Mouse (Mus musculus) stomach, embryonic 16.5 days (tissue): Measurements from ENCODE around the gene Rbfox3. TPM values are rescaled to one million over a fixed set of nuclear protein-coding genes. Genes with fewer than 3 reads are reported as not detected.

ENCODE experiments used
- ATAC-seq: fragments of 200-750 bp; cut with Nextera tagmentation; 2 replicates; pipeline ENCODE4 v1.8.0; 2017; ENCODE audit warnings: moderate number of reproducible peaks, moderate TSS enrichment; ENCODE audit not compliant: insufficient read depth, low FRiP score
- H3K27ac ChIP-seq: fragments of 300-500 bp; sonication (generic); 2 replicates; pipeline ENCODE4 v1.5.1; 2014; ENCODE audit warnings: low read length
- H3K27me3 ChIP-seq: fragments of 300-500 bp; sonication (generic); 2 replicates; pipeline ENCODE4 v1.6.1; 2014; ENCODE audit warnings: low read length, control low read depth, mixed read lengths; ENCODE audit not compliant: control insufficient read depth, insufficient read depth
- H3K36me3 ChIP-seq: fragments of 300-500 bp; sonication (generic); 2 replicates; pipeline ENCODE4 v1.6.1; 2014; ENCODE audit warnings: low read length; ENCODE audit not compliant: control insufficient read depth, insufficient read depth
- H3K4me1 ChIP-seq: fragments of 300-500 bp; sonication (generic); 2 replicates; pipeline ENCODE4 v1.6.1; 2014; ENCODE audit warnings: low read length, control low read depth, mixed read lengths; ENCODE audit not compliant: control insufficient read depth, insufficient read depth
- H3K4me2 ChIP-seq: fragments of 300-500 bp; sonication (generic); 2 replicates; pipeline ENCODE4 v1.6.1; 2014; ENCODE audit warnings: low read depth, low read length, mixed read lengths
- H3K4me3 ChIP-seq: fragments of 300-500 bp; sonication (generic); replicated peaks from 2 replicates; pipeline ENCODE4 v1.5.1; 2014; ENCODE audit warnings: mild to moderate bottlenecking, low read length
- H3K9ac ChIP-seq: fragments of 300-500 bp; sonication (generic); 2 replicates; pipeline ENCODE4 v1.6.1; 2014; ENCODE audit warnings: low read length
- H3K9me3 ChIP-seq: fragments of 300-500 bp; sonication (generic); replicated peaks from 2 replicates; pipeline ENCODE4 v1.6.1; 2016; ENCODE audit warnings: low read length, control low read depth; ENCODE audit not compliant: control insufficient read depth
- WGBS: fragments of 180-500 bp; shearing (Covaris S2); extraction: QIAGEN DNeasy Blood & Tissue Kit; methylation state at CpG from one replicate; pipeline ENCODE4 v1.1.7; 2014; 5-methylcytosine and 5-hydroxymethylcytosine counted together
- polyA plus RNA-seq: library from polyadenylated mRNA; unstranded; fragments of >200 nt; fragmentation: Nextera tagmentation; extraction: Ambion mirVana; gene quantifications from 2 replicates; pipeline ENCODE4 v1.2.1, GENCODE M21; 2015

Gene Rbfox3
- polyA plus RNA-seq, 1 experiment from 2014 or later = 1.1 TPM

DNA sequence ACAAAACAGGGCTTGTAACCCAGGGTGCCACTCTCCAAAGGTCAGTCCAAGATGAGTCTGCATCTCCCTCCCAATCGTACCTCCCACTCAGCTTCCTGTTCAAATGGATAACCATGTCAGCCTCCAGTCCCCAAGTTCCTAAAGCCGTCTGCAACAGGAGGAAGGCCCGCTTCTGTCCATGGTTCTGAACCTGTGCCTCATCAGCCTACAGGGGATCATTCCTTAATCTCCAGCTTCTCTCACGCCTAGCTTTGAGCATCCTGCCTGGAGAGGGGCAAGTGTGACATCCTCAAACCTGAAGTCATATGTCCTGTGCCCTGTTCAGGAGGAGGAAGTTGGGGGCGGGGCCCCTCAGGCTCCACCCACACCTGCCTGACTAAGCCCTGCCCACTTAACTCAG lies 15.7 kb upstream of the Rbfox3 start:
- H3K36me3 ChIP-seq = no peaks in the 10 kb centered on the region
- no peak overlapping the region for H3K9ac ChIP-seq
- H3K4me3 ChIP-seq = no peak overlapping the region
- H3K27ac ChIP-seq = no peak overlapping the region
- no peaks in the 10 kb centered on the region for H3K27me3 ChIP-seq
- H3K4me1 ChIP-seq = no peaks in the 10 kb centered on the region
- 9% methylated on average over 5 of the region's 5 CpGs for whole genome bisulfite sequencing
- H3K4me2 ChIP-seq = no peak overlapping the region
- no peaks in the 10 kb centered on the region for H3K9me3 ChIP-seq
- no peak for ATAC-seq

DNA sequence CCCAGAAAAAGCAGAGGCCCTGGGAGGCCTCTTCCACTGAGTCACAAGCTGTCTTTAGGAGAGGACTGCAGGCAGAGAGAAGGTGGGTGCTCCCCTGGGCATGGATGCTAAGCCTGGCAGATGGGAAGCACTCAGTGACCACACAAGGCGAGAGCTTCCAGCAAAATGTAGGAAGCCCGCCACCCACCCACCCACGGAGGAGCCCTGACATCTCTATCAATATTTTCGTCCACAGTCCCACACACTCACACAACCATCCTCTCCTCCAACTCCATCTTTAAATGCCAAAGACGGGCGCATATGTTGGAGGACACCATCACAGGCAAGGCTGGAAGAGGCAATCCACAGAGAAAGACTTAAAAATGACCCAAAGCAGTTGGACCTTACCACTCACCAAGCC lies 10.5 kb upstream of the Rbfox3 start:
- Histone ChIP-seq H3K4me3 (no peak overlapping the region), H3K27me3 (no peaks in the 10 kb centered on the region), H3K36me3 (no peaks in the 10 kb centered on the region), H3K9me3 (no peaks in the 10 kb centered on the region), H3K27ac (no peak overlapping the region), H3K9ac (no peak overlapping the region), H3K4me2 (no peak overlapping the region), H3K4me1 (0 out of 2 replicates have a peak, but pooled peaks cover under 1% of the 10 kb centered on the region)
- no peak for ATAC-seq
- 72% methylated on average over 6 of the region's 6 CpGs for whole genome bisulfite sequencing

DNA sequence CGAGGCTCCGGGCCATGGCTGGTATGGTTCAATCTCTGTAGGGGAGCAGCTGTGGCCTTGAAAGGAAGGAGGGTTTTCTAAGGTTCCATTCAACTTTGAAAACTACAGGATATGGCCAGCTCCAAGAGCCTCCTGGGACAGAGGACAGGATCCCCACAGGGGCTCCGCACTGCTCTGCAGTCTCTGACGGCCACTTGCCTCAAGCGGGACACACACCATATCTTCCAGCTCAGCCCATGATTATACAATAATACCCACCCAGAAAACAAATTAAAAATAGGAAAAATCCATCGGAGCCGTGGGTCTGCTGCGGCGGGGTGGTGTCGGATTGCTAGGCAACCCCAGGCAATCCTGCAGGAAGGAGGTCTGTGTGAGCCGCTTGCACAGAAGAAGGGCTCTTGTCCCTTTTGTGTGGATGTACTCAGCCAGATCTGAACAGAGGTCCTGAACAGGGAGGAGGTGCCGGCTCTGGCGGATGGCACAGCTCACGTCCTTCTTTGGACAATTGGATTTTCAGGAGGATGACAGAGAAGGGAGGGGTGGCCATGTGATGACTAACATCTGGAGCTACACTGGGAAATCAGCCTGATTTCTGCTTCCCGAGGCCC lies 5.1 kb upstream of the Rbfox3 start:
- no peak overlapping the region for H3K4me2 ChIP-seq
- H3K9ac ChIP-seq = no peak overlapping the region
- H3K27me3 ChIP-seq = 0 out of 2 replicates have a peak, but pooled peaks cover 4% of the 10 kb centered on the region
- no peak overlapping the region for H3K27ac ChIP-seq
- 27% methylated on average over 15 of the region's 15 CpGs for WGBS
- no peak for ATAC-seq
- 0 out of 2 replicates have a peak, but pooled peaks cover 5% of the 10 kb centered on the region for H3K4me1 ChIP-seq
- H3K36me3 ChIP-seq = no peaks in the 10 kb centered on the region
- H3K4me3 ChIP-seq = no peak overlapping the region
- no peaks in the 10 kb centered on the region for H3K9me3 ChIP-seq

DNA sequence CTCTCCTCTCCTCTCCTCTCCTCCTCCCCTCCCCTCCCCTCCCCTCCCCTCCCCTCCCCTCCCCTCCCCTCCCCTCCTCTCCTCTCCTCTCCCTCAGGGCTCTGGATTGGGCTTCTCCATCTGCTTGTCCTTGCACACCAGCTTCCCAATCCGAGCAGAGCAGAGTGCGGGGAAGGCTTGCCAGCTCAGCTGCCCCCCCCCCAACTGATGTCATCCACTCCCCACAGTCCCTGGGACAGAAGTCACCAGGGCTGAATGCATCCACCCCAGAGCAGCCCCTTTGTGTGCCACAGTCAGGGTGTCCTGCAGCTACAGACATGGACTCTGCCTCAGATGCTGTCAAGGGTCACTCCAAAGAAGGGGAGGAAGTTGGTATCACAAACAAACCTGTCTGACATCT lies 4.5 kb upstream of the Rbfox3 start:
- Histone ChIP-seq H3K4me3 (no peak overlapping the region), H3K27ac (no peak overlapping the region), H3K4me1 (0 out of 2 replicates have a peak, but pooled peaks cover 5% of the 10 kb centered on the region), H3K27me3 (peaks cover 7% of the 10 kb centered on the region), H3K36me3 (no peaks in the 10 kb centered on the region), H3K4me2 (no peak overlapping the region), H3K9me3 (no peaks in the 10 kb centered on the region), H3K9ac (no peak overlapping the region)
- WGBS = 64% methylated on average over 2 of the region's 2 CpGs
- no peak for ATAC-seq

DNA sequence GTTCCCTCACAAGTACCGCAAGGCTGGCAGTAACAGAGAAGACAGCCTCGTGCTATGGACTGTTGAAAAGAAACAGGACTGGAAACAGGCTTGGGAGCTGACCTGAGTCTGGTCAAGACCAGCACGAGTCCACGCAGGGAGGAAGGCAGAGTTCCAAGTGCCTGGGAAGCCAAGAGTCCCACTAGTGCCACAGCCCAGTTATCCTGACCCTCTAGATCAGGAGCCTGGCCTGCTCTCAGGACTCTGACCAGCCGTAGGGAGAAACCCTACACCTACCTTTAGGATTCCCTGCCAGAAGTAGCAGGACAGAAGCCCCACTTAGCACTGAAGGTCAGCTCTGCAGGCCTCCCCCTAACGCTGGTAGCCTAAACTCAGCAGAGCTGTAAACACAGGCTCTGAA lies 1.3 kb upstream of the Rbfox3 start:
- ATAC-seq = no peak
- Histone ChIP-seq H3K9me3 (no peaks in the 10 kb centered on the region), H3K36me3 (no peaks in the 10 kb centered on the region), H3K4me3 (no peak overlapping the region), H3K27ac (no peak overlapping the region), H3K9ac (no peak overlapping the region), H3K4me2 (no peak overlapping the region), H3K27me3 (peaks cover 39% of the 10 kb centered on the region), H3K4me1 (peaks cover 14% of the 10 kb centered on the region; the same call in 1 of the 2 replicates)
- WGBS = 49% methylated on average over 6 of the region's 6 CpGs

DNA sequence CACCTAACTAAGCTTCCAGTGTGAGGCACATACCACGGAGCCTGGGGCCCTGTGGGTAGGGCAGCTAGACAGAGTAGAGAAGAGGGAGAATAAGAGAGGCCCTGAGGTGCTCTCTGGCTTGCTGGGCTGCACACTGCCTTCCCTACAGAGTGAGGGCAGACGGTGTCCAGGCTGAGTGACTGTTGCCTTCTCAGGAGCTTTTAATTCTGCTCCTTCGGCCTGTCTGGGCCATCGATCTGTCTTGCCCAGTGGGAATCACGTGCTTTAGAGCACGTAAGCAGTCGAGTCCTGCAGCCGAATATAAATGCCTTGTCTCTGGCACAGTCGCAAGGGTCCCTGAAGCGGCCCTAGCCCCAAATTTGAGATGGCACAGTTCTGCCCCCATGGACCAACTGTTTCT lies 641 bp downstream of the Rbfox3 start:
- WGBS = 80% methylated on average over 10 of the region's 10 CpGs
- H3K4me3 ChIP-seq = no peak overlapping the region
- peaks cover 58% of the 10 kb centered on the region for H3K27me3 ChIP-seq
- no peaks in the 10 kb centered on the region for H3K9me3 ChIP-seq
- H3K4me2 ChIP-seq = no peak overlapping the region
- no peak for ATAC-seq
- H3K27ac ChIP-seq = no peak overlapping the region
- no peaks in the 10 kb centered on the region for H3K36me3 ChIP-seq
- H3K4me1 ChIP-seq = peaks cover 9% of the 10 kb centered on the region; the same call in 1 of the 2 replicates
- H3K9ac ChIP-seq = no peak overlapping the region

DNA sequence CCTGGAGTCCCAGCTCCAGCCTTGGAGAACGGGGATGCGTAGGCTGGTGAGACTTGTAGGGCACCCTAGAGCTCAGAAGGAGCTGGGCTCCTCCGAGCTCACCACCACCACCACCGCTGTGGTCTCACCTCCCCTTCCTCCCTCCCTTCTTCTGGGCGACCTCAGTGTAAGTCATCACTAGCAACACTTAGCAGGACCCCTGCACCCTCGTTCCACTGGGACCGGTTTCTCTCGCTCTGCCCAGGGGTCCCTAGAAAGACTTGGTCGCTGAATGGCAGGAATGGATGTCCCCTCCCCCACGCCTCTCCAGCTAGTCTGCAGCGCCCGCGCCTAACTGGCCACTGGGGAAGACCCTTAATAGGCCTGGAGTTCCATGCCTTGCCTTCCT lies 1.6 kb downstream of the Rbfox3 start:
- Histone ChIP-seq H3K4me2 (peak overlapping the region; percentile 58), H3K9ac (no peak overlapping the region), H3K4me1 (peaks cover 9% of the 10 kb centered on the region; the same call in 1 of the 2 replicates), H3K36me3 (no peaks in the 10 kb centered on the region), H3K27ac (no peak overlapping the region), H3K4me3 (peak overlapping the region; percentile 44), H3K27me3 (peaks cover 63% of the 10 kb centered on the region), H3K9me3 (no peaks in the 10 kb centered on the region)
- ATAC-seq = no peak
- WGBS = 4% methylated on average over 12 of the region's 13 CpGs

DNA sequence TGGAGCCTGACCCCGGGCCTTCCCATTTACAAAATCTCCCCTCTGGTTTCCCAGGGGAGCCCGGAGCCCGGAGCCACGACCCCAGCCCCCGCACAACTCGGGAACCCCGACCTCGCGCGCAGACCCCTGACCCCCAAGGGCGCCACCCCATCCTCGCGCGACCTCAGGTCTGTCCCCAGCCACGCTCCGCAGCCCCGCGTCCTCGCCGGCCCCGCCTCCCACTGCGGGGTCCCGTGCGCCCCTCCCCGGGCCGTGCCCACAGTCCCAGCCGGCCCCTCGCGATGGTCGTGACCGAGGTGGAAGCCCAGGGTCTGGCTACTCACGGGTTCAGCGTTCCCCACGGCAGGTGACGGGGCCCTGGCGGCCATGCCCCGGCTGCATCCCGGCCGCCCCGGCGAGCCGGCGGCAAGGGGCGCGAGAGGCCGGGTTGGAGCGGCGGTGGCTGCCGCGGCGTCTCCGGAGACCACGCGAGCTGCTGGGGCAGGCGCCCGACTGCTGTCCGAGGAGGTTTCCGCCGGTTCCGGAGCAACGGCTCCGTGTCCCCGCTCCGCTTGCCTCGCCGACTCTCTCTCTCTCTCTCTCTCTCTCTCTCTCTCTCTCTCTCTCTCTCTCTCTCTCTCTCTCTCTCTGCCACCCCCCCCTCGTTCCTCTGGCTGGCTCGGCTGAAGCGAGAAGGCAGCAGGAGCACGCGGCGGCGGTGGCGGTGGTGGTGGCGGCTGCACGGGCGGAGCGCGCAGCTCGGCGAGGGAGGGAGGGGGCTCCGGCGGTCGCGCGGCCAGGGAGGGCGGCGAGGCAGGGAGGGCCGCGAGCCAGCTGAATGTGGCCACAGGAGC lies 2.2 kb downstream of the Rbfox3 start:
- H3K9ac ChIP-seq = peak overlapping the region; percentile 16; the same call in 1 of the 2 replicates
- H3K27ac ChIP-seq = no peak overlapping the region
- peak overlapping the region; percentile 44 for H3K4me3 ChIP-seq
- peaks cover 63% of the 10 kb centered on the region for H3K27me3 ChIP-seq
- ATAC-seq = no peak
- H3K4me1 ChIP-seq = peaks cover 9% of the 10 kb centered on the region; the same call in 1 of the 2 replicates
- under 1% methylated on average over 68 of the region's 90 CpGs for WGBS
- H3K9me3 ChIP-seq = no peaks in the 10 kb centered on the region
- H3K36me3 ChIP-seq = no peaks in the 10 kb centered on the region
- peak overlapping the region; percentile 58 for H3K4me2 ChIP-seq

DNA sequence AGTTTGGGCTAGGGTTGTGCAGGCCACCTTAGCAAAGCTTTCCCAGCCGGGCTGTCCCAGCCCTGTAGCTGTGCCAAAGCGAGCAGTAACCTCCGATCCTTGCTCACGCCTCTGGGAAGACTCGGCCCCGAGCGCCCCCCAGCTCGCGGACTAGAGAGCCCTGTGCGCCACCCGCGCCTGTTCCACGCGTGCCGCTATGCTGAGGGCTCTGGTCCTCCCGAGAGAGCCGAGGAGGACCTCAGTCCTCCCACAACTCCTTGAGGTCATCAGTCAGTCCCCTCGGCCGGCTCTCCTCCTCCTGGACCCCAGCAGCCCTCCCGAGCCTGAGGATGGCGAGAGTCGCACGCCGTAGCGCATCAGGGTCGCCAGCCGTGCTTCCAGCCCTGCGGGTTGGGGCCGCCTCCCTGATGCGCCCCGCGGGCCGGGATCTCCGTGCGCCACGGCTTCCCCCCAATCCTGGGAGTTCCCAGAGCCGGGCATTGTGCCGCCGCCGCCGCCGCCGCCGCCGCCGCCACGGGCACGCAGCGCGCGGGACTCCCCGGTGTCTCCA lies 2.9 kb downstream of the Rbfox3 start:
- Histone ChIP-seq H3K36me3 (no peaks in the 10 kb centered on the region), H3K9me3 (no peaks in the 10 kb centered on the region), H3K27me3 (peaks cover 63% of the 10 kb centered on the region), H3K4me3 (peak overlapping the region; percentile 44), H3K4me2 (peak overlapping the region; percentile 58), H3K27ac (no peak overlapping the region), H3K9ac (no peak overlapping the region), H3K4me1 (peaks cover 9% of the 10 kb centered on the region; the same call in 1 of the 2 replicates)
- no peak for ATAC-seq
- WGBS = under 1% methylated on average over 51 of the region's 52 CpGs
